Mouse (Mus musculus): ENCODE data around the gene Vmn1r13. TPM values are rescaled to one million over a fixed set of nuclear protein-coding genes. Genes with fewer than 3 reads are reported as not detected.
"Not testable (repeated sequence)": the region's sequence is repeated elsewhere in the genome, so short reads cannot be mapped to it uniquely, and the experiment has no call there.

Vmn1r13 gene
- total RNA-seq (2021) = not detected

GRCm38 (mm10) chr6:57202990-57203389, at the start of gene Vmn1r13:
Vmn1r13 (plus strand) TSS chr6:57203290.
- DNase-seq = not testable (repeated sequence)

DNA sequence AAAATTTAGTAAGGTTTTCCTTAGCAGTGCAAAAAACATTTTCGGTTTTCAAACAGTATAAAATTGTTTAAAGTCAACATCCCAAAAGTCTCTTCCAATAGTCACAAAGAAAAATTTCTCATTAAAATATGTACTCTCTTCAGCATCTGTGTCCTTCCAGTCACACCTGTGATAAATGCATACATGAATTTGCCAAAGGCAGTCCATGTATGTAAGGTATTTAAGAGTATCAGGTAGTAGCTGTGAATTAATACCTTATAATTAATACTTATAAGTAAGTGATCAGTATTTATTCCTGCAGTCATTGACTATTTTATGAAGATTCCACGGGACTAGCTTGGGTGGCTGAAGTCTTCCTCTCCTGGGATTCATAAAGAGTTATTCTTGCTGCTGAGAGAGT, 46.5 kb upstream of the Vmn1r13 start, which contains the start of gene Vmn1r12:
Gene Vmn1r12, plus strand, starts transcription at position 301 of the 400 bp plus-strand sequence.
- no peak for DNase-seq

- DNase-seq = not testable (repeated sequence)
These were observed 13.1 kb upstream of the Vmn1r13 start for GRCm38 (mm10) chr6:57190016-57190415.

DNA sequence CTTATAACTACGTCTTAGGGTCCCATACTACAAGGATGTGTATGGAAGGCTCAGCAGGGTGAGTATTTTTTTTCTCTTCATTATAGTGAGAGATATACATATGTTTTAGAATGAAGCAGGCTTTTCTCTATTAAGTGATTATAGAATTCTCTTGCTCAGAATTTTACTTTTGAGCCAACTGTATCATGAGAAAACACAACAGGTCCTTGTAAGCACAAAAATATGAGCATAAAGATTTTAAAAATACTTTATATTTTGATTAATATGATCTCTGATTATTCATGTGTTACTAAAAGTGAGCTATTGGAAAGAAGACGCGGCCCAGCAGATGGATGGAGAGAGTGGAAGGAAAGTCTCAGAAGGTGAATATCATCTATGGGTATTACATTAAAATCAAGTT, 28.3 kb downstream of the Vmn1r13 start, which contains the start of gene Vmn1r14:
Gene Vmn1r14, plus strand, starts transcription at position 301 of the 400 bp plus-strand sequence.
- no peak for DNase-seq

GRCm38 (mm10) chr6:57257652-57258051, 54.6 kb downstream of the Vmn1r13 start, which contains the start of gene Vmn1r15:
Vmn1r15 (plus strand) TSS chr6:57257952.
- no peak for DNase-seq

- no peak for DNase-seq
These were observed 57.9 kb downstream of the Vmn1r13 start for GRCm38 (mm10) chr6:57260990-57261389.

Other genes starting within 250 kb of the Vmn1r13 start
- gene Vmn1r5, start 233.0 kb upstream of the Vmn1r13 start, total RNA-seq (2021) = not detected
- not detected for gene Vmn1r6, start 206.0 kb upstream of the Vmn1r13 start, total RNA-seq (2021)
- not detected for gene Vmn1r7, start 178.0 kb upstream of the Vmn1r13 start, total RNA-seq (2021)
- not detected for gene Vmn1r8, start 171.0 kb upstream of the Vmn1r13 start, total RNA-seq (2021)
- gene Vmn1r9, start 136.5 kb upstream of the Vmn1r13 start, total RNA-seq (2021) = not detected
- not detected for gene Vmn1r10, start 93.8 kb upstream of the Vmn1r13 start, total RNA-seq (2021)
- gene Vmn1r11, start 69.8 kb upstream of the Vmn1r13 start, total RNA-seq (2021) = not detected
- not detected for gene Vmn1r12, start 46.4 kb upstream of the Vmn1r13 start, total RNA-seq (2021)
- not detected for gene Vmn1r14, start 28.4 kb downstream of the Vmn1r13 start, total RNA-seq (2021)
- gene Vmn1r15, start 54.7 kb downstream of the Vmn1r13 start, total RNA-seq (2021) = not detected
- gene Vmn1r16, start 126.2 kb downstream of the Vmn1r13 start, total RNA-seq (2021) = not detected
- gene Vmn1r17, start 160.4 kb downstream of the Vmn1r13 start, total RNA-seq (2021) = not detected
- under 1 TPM in 1 of 2 experiments, not detected in 1; 0.08 TPM for gene Vmn1r18, start 192.5 kb downstream of the Vmn1r13 start, total RNA-seq (2021)
- not detected for gene Vmn1r19, start 200.5 kb downstream of the Vmn1r13 start, total RNA-seq (2021)
- gene Vmn1r20, start 225.6 kb downstream of the Vmn1r13 start, total RNA-seq (2021) = not detected

Measured in layer of hippocampus, postnatal 36 days (tissue).